Mouse (Mus musculus) liver, embryonic 14.5 days (tissue): ENCODE results near the gene Atpif1.
"Not testable (repeated sequence)": the region's sequence is repeated elsewhere in the genome, so short reads cannot be mapped to it uniquely, and the experiment has no call there.

Experiments used
- CTCF ChIP-seq: IDR thresholded peaks from 2 replicates; pipeline ENCODE4 v1.5.1; 2016; ENCODE audit warnings: antibody characterized with exemption, low read depth, control low read depth
- EP300 ChIP-seq: IDR thresholded peaks from 2 replicates; pipeline ENCODE4 v1.6.1; 2016; ENCODE audit warnings: antibody characterized with exemption, low read depth

- TF ChIP-seq CTCF, EP300: not testable (repeated sequence)
Observed at GRCm38 (mm10) chr4:132555550-132555949, 22.1 kb upstream of the Atpif1 start.
